Mouse (Mus musculus) cerebellum, postnatal 36 days (tissue): ENCODE results near the gene Klrb1b.
A peak's percentile ranks its signal among the peaks of the same experiment; 100 is the strongest.
"Not testable (repeated sequence)": the region's sequence is repeated elsewhere in the genome, so short reads cannot be mapped to it uniquely, and the experiment has no call there.

Source experiments
- DNase-seq, 2 experiments: peaks; one replicate each; pipeline ENCODE4 v3.0.0; 2021 to 2022; ENCODE audit warnings: mixed read lengths in 2 of 2

Gene Klrb1b

DNA sequence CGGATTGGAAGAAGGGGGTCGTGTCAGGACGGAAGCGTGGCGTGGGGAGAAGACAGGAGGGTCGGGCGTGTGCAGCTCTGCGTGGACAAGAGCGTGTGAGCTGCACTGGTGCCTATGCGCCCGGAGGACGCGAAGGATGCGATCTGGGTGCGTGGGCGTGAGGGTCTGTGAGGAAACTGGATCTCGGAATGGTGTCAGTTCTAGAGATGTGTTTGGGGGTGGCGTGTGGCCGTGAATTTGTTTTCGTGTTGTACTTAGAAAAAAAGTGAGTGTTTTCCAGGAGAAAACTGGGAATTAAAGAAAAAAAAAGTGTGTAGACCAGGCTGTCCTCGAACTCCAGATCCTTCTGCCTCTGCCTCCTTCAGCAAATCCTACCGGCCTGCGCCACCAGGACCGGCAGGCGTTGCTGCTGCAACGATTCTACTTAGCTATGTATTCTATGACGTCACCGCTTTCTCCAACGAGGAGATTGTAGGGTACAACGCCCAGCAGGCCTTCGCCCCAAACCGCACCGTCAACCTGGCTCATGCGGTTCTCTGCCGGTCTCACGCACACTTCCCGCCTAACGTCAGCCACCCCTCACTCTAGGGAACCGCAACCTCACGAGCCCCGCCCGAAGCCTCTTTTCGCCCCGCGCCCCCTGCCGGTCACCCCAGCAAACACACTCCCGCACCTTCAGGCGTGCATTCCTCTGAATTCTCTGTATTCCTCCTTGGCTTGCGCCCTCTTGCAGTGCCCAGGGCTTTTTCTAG, 26.8 kb downstream of the Klrb1b start:
- peak; percentile 81 to 89 for DNase-seq

DNA sequence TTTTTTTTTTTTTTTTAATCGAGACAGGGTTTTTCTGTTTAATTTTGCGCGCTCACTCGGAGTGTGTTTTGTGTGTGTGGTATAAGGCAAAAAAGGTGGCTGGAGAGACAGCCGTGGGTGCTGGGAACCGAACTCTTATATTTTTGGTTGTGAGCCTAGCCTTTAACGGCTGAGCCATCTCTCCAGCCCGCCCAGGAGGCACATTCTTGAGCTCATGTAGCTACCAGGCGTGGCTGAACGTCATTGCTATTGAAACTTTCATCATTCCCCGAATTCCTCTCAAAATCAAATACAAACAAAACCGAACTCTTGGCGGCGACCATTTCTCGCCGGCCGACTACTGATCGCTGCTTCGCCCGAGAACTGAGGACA, 27.4 kb downstream of the Klrb1b start:
- DNase-seq = peak; percentile 75 to 83

DNA sequence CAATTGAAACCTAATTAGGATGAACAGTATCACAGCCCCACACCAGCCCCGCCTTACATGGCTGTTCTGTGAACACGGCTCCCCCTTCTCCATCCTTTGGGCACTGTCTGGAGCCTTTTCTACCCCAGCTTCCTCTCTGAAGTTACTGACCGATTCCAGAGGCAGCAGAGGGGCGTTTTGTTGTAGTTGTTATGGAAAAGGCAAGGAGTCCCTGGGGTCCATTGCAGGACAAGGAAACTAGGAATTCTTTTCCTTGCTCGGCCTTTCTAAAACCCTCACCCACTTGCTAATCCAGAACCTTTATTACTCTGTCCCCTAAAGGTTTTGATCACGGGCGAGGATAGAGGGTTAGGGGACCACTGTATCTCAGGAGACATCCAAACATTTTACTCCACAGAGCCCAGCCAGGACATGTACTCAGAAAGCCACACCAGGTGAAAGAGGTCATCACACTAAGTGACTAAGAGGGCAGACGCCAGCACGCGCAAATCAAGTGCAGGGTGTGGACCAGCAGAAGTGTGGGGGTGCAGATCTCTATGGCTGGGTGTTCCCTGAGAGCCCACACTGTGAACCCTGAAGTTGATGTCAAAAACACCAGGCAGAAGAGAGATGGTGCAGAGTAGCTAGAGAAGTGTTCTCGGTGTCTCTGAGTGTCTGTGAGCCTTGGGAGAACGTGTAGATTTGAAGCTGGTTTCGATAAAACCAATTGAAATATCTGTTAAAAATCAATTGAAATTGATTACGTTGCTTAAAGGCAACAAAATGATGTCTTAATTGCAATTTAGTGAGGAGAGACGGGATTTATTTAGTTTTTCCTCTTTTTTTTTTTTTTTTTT, 28.0 kb downstream of the Klrb1b start:
- peak in 1 of 2 experiments; percentile 34 for DNase-seq

DNA sequence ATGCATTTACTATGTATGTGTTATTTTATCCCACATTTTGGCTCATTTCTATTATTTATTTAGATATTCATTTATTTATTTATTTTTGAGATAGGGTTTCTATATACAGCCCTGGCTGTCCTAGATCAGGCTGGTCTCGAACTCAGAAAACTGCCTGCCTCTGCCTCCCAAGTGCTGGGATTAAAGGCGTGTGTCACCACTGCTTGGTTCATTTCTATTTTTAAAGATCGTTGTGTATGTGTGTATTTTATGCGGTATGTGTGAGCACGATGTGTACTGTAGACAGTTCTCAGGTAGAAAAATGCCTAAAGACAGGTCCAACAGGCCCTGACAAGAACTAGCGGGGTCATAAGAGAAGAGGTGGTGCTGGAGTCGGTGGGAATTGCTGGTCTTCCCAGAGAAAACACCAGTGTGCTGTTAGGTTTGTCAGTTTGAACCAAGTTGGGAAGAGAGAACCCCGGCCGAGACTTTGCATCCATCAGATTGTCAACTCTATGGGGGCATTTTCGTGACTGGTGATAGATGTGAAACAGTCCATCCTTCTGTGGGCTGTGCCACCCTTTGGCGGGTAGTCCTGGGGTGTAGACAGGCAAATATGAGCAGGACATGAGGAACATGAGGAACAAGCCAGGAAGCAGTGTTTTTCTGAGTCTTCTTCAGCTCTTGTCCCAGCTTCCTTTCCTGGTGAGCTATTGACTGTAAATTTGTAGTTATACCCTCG, 28.8 kb downstream of the Klrb1b start:
- no peak for DNase-seq

DNA sequence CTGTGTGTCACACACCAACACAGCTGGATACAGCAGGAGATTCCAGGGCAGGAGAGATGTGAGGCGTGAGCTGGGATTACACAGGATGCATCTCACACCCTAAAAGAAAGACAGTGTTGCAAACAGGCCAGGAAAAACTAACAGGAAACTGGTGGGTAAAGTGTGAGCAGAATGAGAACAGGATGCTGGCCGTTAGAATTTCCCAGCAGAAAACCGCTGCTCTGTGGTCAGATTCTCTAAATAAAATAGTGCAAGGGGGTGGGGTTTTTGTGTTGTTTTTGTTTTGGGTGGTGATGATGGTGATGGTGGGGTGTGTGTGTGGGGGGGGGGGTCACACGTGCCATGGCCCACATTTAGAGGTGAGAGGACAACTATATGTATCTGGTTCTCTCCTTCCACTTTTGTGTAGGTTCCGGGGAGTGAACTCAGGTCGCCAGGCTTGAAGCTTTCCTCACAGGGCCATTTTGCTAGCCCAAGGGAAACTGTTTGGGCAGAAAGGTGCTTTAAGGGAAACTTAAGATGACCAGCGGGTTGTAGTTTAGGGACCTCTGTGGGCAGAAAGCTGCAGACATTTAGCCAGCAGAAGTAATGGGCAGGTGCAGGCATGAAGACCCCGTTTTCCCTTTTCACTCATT, 29.7 kb downstream of the Klrb1b start:
- no peak for DNase-seq

DNA sequence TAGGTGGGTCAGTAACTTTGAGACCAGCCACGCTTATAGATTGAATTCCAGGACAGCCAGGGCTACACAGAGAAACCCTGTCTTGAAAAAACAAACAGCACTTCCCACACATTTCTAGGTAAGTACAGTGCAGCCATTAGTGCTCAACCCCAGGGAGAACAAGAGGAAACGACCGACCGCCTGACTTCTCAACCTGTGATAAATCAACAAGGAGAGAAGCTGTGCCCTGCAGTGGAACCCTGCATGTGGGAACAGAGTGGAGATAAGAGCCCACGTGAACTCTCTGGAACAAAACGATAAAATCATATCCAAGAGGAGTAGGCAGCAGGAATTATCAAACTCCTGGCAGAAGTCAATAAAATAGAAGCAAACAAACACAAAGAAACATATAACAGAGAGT, 32.4 kb downstream of the Klrb1b start:
- no peak for DNase-seq

DNA sequence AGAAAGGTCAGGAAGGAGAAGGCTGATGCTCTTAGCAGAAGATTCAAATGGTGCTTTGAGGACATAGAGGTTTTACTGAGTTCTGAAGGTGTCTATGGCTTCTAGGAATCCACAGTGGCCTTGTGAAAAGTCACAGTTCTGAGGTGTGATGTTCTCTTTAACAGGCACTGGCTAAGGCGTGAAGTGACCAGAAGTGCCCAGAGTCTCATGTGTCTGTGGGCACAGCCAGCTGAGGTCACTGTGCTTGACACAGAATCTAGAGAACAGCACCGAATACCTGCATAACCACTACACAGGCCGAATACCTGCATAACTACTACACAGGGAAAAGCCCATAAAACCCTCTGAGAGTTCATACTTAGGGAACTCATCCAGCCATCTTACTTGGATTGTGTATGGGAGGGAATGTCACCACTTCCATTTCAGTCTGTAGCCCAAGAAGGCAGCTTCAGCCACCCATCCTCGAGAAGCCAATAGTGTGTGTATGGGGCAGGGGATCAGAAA, 35.6 kb downstream of the Klrb1b start:
- not testable (repeated sequence) for DNase-seq

DNA sequence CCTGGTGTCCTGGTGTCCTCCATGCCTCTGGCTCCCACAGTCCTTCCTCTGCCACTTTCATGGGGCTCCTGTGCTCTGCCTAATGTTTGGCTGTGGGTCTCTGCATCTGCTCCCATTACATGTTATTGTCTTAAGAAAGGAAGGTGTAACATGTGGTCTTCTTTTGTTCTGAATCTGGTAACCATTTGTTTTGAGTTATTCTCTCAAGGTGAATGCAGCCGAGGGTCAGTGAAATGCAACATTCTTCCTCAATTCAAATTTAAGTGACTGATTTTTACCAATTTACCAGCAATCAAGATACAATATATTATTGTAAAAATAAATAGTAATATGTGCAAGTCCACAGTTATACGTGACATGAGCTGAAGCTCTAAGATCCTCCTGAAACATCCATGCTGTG, 37.0 kb downstream of the Klrb1b start, which contains the start of gene Klrb1c:
TSS of gene Klrb1c (minus strand) at position 101 of the 400 bp plus-strand sequence.
- DNase-seq = no peak

DNA sequence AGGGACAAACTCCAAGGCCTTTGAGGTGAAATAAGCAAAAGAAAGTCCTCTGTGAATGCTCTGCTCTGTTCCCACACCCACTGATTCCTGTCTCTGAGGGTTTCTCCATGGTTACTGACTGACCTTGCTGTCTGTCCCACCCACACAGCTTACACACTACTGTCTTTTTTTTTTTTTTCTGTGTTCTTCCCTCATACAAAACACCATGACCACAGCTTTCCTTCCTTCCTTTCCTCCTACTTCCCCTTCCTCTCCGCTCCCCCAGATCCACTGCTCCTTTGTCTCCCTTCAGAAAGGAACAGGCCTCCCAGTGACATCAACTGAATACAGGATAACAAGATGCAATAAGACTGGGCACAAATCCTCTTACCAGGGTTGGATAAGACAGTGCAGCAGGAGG, 37.6 kb downstream of the Klrb1b start:
- no peak for DNase-seq

DNA sequence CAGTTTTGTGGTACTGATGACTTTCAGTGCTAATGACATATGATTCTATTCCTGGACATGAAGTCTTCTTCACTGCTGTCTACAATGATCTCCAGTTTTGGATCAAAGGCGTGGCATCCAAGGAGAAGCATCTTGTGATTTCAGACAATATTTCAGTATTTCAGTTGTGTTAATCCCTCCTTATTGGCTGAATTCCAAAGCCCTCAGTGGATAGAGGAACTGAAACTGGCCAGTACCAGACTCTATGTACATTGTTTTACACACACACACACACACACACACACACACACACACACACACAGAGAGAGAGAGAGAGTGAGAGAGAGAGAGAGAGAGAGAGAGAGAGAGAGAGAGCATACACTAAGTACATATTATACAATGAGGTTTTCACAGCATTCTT, 39.7 kb downstream of the Klrb1b start:
- not testable (repeated sequence) for DNase-seq

DNA sequence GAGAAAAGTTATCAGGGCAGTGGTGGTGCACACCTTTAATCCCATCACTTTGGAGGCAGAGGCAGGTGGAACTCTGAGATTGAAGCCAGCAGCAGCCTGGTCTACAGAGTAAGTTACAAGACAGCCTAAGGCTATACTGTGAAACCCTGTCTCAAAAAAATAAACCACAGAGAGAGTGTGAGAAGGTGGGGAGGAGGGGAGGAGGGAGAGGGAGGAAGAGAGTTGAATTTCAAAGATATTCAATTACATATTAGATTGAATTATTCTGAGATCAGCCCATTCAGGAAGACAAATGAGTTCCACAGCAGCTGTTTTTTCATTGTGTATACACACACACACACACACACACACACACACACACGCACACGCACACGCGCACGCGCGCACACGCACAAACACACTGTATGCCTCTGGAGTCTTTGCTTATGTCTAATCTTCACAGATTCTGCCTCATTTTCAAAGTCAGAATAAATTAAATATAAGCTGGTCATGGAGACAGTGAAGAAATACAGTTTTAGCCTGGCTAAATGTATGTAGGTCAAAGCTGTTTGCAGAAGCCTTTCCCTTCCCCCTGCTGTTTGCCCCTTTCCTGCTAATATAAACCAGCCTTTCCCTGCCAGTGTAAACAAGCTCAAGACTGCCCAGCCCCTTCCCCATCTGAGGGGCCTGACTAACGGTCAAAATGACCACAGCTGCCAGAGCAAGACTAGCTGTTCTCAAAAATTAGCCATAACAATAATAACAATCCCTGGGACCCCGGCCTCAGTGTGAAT, 56.5 kb downstream of the Klrb1b start:
- no peak for DNase-seq

DNA sequence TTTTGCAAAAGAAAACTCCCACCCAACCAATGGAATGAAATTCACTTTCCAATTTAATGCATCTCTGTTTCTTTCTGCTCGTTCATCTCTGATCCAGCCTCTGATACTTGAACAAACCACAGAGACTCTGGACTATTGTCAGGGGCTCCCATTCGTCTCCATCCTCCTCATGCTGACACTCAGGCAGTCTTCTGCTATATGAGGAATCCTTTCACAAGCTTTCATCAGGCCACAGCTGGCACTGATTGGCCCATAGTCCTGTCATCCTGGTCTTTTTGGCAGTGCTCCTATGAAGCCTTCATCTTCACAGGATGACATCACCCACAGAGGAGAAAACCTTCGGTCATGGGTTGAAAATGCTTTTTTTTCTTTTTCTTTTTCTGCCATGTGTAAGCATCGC, 58.1 kb downstream of the Klrb1b start:
- no peak for DNase-seq

DNA sequence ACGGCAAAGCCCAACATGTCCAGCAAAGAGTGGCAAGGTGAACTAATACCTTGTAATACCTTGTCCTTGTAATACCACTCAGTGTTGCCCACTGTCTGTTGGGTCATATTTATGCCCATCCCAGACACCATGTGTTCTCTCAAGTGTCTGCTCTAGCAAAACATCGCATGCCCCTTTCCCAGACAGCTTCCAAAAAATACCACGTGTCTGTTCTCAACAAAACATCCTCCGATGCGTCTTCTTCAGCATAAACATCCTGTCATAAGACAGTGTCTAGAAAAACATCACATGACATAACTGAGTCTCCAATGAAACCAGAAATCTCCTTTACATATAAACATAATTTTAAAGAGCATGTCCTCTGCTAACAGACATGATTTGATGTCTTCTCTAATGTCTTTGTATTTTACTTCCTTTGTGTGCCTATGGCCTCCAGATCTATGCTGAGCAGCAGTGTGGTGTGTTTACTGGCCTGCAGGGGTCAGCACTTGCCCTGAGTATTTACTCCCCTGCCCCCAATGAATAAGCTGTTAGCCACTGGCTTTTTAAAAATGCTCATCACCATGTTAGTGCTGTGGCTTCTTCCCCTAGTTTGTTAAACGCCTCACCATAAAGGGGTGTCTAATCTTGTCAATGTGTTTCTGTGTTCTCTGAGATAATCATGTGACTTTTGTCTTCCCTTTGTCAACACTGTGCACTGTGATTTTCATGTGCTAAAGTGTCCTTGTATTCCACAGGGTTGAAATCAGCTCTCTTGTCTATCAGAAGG, 59.5 kb downstream of the Klrb1b start:
- peak; percentile 47 to 49 for DNase-seq

DNA sequence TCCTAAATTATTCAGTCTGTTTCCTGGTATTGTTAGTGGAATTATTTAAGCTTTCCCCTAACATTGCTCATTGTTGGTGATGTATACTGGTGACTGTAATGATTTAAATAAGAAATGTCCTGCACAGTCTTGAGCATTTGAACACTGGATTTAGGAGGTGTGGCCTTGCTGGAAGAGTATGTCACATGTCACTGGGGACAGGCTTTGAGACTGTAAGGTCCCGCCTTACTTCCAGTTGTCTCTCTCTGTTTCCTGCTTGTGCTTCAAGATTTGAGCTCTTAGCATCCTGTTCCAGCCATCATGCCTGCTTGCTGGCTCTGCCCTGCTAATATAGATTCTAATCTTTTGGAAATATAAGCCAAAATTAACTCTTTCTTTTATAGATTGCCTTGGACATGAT, 60.9 kb downstream of the Klrb1b start:
- no peak for DNase-seq

DNA sequence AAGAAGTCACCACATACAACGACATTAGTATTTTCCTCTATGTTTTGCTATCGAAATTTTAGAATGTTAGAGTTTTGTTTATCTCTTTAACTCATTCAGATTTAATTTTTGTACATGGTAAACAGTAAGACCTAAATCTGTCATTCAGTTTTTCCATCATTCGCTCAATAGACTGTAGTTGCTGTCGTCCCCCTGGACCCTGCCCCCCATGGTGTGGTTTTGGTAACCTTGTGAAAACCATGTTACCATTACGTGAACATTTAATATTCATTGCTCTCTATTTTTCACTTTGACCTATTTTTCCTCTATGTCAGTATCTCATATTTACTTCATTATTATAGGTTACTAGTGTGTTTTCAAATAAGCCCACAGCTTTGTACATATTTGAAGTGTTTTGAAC, 61.5 kb downstream of the Klrb1b start:
- no peak for DNase-seq

DNA sequence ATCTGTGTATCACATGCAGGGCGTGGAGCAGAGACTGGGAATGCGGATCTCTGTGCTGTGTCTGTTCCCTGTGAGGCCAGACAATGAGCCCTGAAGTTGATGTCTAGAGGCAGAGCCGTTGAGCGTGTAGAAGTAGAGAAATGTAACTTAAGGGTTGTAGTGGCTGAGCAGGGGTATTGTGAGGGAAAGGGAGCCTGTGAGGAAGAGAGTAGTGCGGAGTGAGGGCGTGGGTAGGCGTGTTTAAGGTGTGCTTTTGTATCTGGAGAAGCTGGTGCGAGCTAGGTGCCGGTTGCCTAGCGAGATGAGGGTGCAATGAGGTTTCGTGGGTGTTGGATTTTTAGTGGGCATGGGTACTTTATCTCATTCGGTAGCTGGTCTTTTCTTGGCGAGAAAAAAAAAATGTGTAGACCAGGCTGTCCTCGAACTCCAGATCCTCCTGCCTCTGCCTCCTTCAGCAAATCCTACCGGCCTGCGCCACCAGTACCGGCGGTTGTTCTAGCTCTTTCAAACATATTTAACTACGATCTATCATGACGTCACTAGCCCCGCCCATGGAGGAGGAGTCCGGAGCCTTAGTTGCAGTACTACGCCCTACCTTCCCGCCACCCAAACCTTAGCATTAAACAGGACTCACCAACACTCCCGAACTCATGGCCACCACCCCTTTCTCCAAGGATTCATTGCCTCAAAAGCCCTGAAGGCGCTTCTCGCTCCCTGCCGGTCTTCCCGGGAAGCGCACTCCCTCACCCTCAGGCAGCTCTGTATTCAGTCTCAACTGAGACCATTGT, 62.2 kb downstream of the Klrb1b start:
- DNase-seq = peak; percentile 92 to 96
